10 mouse cellular contexts compared by ENCODE assay signal in the genomic region with DNA sequence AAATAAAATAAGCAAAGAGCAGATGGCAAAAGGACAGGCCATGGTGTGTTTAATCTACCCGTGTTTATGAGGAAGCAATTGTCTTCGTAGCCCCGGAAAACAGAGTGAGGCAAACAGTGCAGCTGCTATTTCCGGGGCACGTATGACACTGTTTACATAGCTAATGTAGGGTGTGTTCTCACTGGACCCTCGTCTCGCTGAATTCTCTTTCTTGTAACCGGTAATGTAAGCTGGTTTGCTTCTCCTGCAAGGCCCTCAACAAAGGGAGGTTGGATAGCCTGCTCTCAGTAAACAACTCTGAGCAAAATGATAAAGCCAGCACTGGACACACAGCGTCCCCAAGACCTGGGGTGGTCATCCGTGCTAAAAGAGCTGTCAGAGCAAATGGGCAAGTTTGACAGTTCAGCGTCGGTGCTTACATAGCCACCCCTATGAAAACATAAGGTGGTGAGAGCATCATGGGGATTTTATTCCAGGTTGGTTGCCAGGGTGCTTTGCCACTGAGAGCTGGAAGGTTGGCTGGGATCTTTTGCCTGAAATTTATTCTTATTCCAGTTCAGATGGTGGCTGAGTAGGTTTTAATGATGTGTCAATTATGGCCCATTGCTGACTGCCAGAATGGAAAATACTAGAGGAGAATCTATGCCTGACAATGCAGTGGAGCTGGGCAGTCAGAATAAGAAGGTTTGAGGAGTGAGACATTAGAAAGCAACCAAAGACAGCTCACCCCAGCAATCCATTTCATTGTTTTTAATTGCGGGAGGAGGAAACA.
A peak's percentile ranks its signal among the peaks of the same experiment; 100 is the strongest.
DNase-seq lines count a peak whose midpoint lies in the region; ATAC-seq lines count a peak whose summit lies in the region.
"Had no signal": no experiment of that assay in that cellular context is flagged by ENCODE, and none has a peak within 500 bp of the region (broad histone marks: within the 10 kb centered on the region; RNA-seq: fewer than 3 reads in every experiment).

No protein-coding gene starts in this region.

- peak; percentile 25 for ATAC-seq in frontal cortex, adult (ENCODE audit: low TSS enrichment)

- DNase-seq in frontal cortex, postnatal 14 days (ENCODE audit: low spot score in 2 of 2): no peak
- peak; percentile 5 for DNase-seq in thymus, postnatal 4 days
- DNase-seq in thymus, postnatal 36 days: no peak
- peak; percentile 33 for DNase-seq in lung, postnatal 25 days (ENCODE audit: low spot score)
- no peak for DNase-seq in urinary bladder, adult 18-20 months (ENCODE audit: low spot score in 2 of 2)
- no peak for DNase-seq in embryo, embryonic 10.5 days (ENCODE audit: low spot score)
- no peak for DNase-seq in layer of hippocampus, adult 18-20 months (ENCODE audit: low spot score in 2 of 2)
- DNase-seq: gastrocnemius, postnatal 25 days; thymus, adult 2 months had no signal

Comparison
In these comparisons a context has a peak if more than half of its experiments do, and no peak if none do; other contexts are left out.
1. DNase-seq: peak in thymus, postnatal 4 days (single experiment) and lung, postnatal 25 days (single experiment); none in frontal cortex, postnatal 14 days (0 of 2), thymus, postnatal 36 days (0 of 2), urinary bladder, adult 18-20 months (0 of 2), embryo, embryonic 10.5 days (single experiment) and layer of hippocampus, adult 18-20 months (0 of 2).